Mouse (Mus musculus) neural tube, embryonic 11.5 days (tissue): Measurements from ENCODE around the gene Tcf7. TPM values are rescaled to one million over a fixed set of nuclear protein-coding genes. Genes with fewer than 3 reads are reported as not detected.

ENCODE experiments used
- ATAC-seq: fragments of 200-750 bp; cut with Nextera tagmentation; 2 replicates; pipeline ENCODE4 v1.8.0; 2017; ENCODE audit warnings: moderate number of reproducible peaks, mild to moderate bottlenecking, moderate TSS enrichment, moderate library complexity; ENCODE audit not compliant: insufficient read depth, low FRiP score, low TSS enrichment
- DNase-seq: peaks from one replicate; pipeline ENCODE4 v3.0.0-alpha.2; 2015; ENCODE audit warnings: low spot score
- H3K27ac ChIP-seq: fragments of 300-500 bp; sonication (generic); 2 replicates; pipeline ENCODE4 v1.5.1; 2014; ENCODE audit warnings: low read depth, mild to moderate bottlenecking, low read length
- H3K27me3 ChIP-seq: fragments of 300-500 bp; sonication (generic); 2 replicates; pipeline ENCODE4 v1.6.1; 2014; ENCODE audit warnings: mild to moderate bottlenecking, low read length, mixed read lengths; ENCODE audit not compliant: control insufficient read depth, insufficient read depth
- H3K36me3 ChIP-seq: fragments of 300-500 bp; sonication (generic); 2 replicates; pipeline ENCODE4 v1.6.1; 2014; ENCODE audit warnings: mild to moderate bottlenecking, low read length, moderate library complexity, mixed read lengths; ENCODE audit not compliant: control insufficient read depth, insufficient read depth
- H3K4me1 ChIP-seq: fragments of 300-500 bp; sonication (generic); 2 replicates; pipeline ENCODE4 v1.6.1; 2014; ENCODE audit warnings: low read length, mixed read lengths; ENCODE audit not compliant: control insufficient read depth, insufficient read depth
- H3K4me2 ChIP-seq: fragments of 300-500 bp; sonication (generic); 2 replicates; pipeline ENCODE4 v1.6.1; 2014; ENCODE audit warnings: low read depth, mild to moderate bottlenecking, moderate library complexity
- H3K4me3 ChIP-seq: fragments of 300-500 bp; sonication (generic); 2 replicates; pipeline ENCODE4 v1.5.1; 2014; ENCODE audit warnings: low read depth, low read length
- H3K9ac ChIP-seq: fragments of 300-500 bp; sonication (generic); 2 replicates; pipeline ENCODE4 v1.6.1; 2014; ENCODE audit warnings: mild to moderate bottlenecking, low read length
- H3K9me3 ChIP-seq: fragments of 300-500 bp; sonication (generic); 2 replicates; pipeline ENCODE4 v1.6.1; 2016; ENCODE audit warnings: low read length; ENCODE audit not compliant: control insufficient read depth
- polyA plus RNA-seq: library from polyadenylated mRNA; unstranded; fragments of >200 nt; fragmentation: Nextera tagmentation; extraction: Ambion mirVana; gene quantifications from 2 replicates; pipeline ENCODE4 v1.2.1, GENCODE M21; 2014

Tcf7 gene
- polyA plus RNA-seq, 1 experiment from 2014 or later = 12.7 TPM

- Histone ChIP-seq H3K9ac (no peak within 1 kb of the TSS), H3K27me3 (no peaks in the 10 kb centered on the region)
- no peak for ATAC-seq
These were observed 68.9 kb downstream of the Tcf7 start, which contains the start of gene Olfr1371 for GRCm38 (mm10) chr11:52213887-52214286. TSS of gene Olfr1371 (minus strand) at chr11:52213987.

More at GRCm38 (mm10) chr11:52213887-52214286, 68.9 kb downstream of the Tcf7 start, which contains the start of gene Olfr1371:
- Histone ChIP-seq H3K4me1 (no peaks in the 10 kb centered on the region), H3K9me3 (no peaks in the 10 kb centered on the region), H3K4me3 (no peak within 1 kb of the TSS), H3K27ac (no peak within 1 kb of the TSS), H3K36me3 (no peaks in the 10 kb centered on the region), H3K4me2 (no peak within 1 kb of the TSS)
- DNase-seq = no peak

Other genes with a start within 250 kb of the Tcf7 start
- gene Ppp2ca, start 184.3 kb downstream of the Tcf7 start, polyA plus RNA-seq = 132 TPM in 2 replicates
- gene Olfr1373, start 137.5 kb downstream of the Tcf7 start, polyA plus RNA-seq = not detected in 2 replicates
- not detected in 2 replicates for gene Olfr1371, start 69.0 kb downstream of the Tcf7 start, polyA plus RNA-seq
- 915 and 972 TPM in 2 replicates for gene Skp1a, start 51.0 kb downstream of the Tcf7 start, polyA plus RNA-seq
- gene Vdac1, start 77.8 kb upstream of the Tcf7 start, polyA plus RNA-seq = 211 and 220 TPM in 2 replicates
- 185 and 187 TPM in 2 replicates for gene 9530068E07Rik, start 113.4 kb upstream of the Tcf7 start, polyA plus RNA-seq